Mouse (Mus musculus): ENCODE measurements around the gene Fcrls. TPM values are rescaled to one million over a fixed set of nuclear protein-coding genes. Genes with fewer than 3 reads are reported as not detected.

Gene Fcrls
- total and polyA plus RNA-seq, 2 experiments: 0.07 to 0.09 TPM

GRCm38 (mm10) chr3:87215176-87215575 is 48.4 kb downstream of the Fcrls start:
- no peak overlapping the region for H3K27ac ChIP-seq (replicated peaks; ENCODE audit: insufficient read depth, low read depth, low read length)
- no peaks in the 10 kb centered on the region for H3K36me3 ChIP-seq (ENCODE audit: control insufficient read depth, insufficient read depth, low read length)
- no peaks in the 10 kb centered on the region for H3K79me2 ChIP-seq (ENCODE audit: control insufficient read depth, insufficient read depth, low read length)
- peak; percentile 11 for DNase-seq (ENCODE audit: extremely low read depth, low read depth, low spot score)
- no peak overlapping the region for H3K9ac ChIP-seq (ENCODE audit: low read depth, low read length)
- no peaks in the 10 kb centered on the region for H3K4me1 ChIP-seq (ENCODE audit: control insufficient read depth, insufficient read depth, low read length)
- H3K4me3 ChIP-seq (ENCODE audit: insufficient read depth, low read depth, low read length): no peak overlapping the region
- WGBS: 79% methylated on average over 11 of the region's 11 CpGs
- no peak for TF ChIP-seq POLR2A (IDR thresholded peaks at IDR 0.05; ENCODE audit: extremely low read depth, insufficient read depth, low read length)
- no peak for TF ChIP-seq CTCF (IDR thresholded peaks at IDR 0.05; ENCODE audit: low read depth, low read length)
- no peaks in the 10 kb centered on the region for H3K27me3 ChIP-seq (ENCODE audit: control insufficient read depth, insufficient read depth, low read length)

- Histone ChIP-seq H3K4me1 (ENCODE audit: control insufficient read depth, insufficient read depth, low read length) (no peaks in the 10 kb centered on the region), H3K4me3 (ENCODE audit: insufficient read depth, low read depth, low read length) (no peak overlapping the region), H3K79me2 (ENCODE audit: control insufficient read depth, insufficient read depth, low read length) (no peaks in the 10 kb centered on the region), H3K9ac (ENCODE audit: low read depth, low read length) (no peak overlapping the region), H3K27me3 (ENCODE audit: control insufficient read depth, insufficient read depth, low read length) (no peaks in the 10 kb centered on the region), H3K36me3 (ENCODE audit: control insufficient read depth, insufficient read depth, low read length) (no peaks in the 10 kb centered on the region), H3K27ac (replicated peaks; ENCODE audit: insufficient read depth, low read depth, low read length) (no peak overlapping the region)
- WGBS: 80% methylated on average over 19 of the region's 19 CpGs
- peak; percentile 16 for DNase-seq (ENCODE audit: extremely low read depth, low read depth, low spot score)
- TF ChIP-seq POLR2A (IDR thresholded peaks at IDR 0.05; ENCODE audit: extremely low read depth, insufficient read depth, low read length) (no peak), CTCF (IDR thresholded peaks at IDR 0.05; ENCODE audit: low read depth, low read length) (no peak)
Measured at GRCm38 (mm10) chr3:87214221-87214864, 49.2 kb downstream of the Fcrls start.

- Histone ChIP-seq H3K27ac (replicated peaks; ENCODE audit: insufficient read depth, low read depth, low read length) (no peak overlapping the region), H3K9ac (ENCODE audit: low read depth, low read length) (no peak overlapping the region), H3K79me2 (ENCODE audit: control insufficient read depth, insufficient read depth, low read length) (no peaks in the 10 kb centered on the region), H3K4me3 (ENCODE audit: insufficient read depth, low read depth, low read length) (no peak overlapping the region), H3K36me3 (ENCODE audit: control insufficient read depth, insufficient read depth, low read length) (no peaks in the 10 kb centered on the region), H3K4me1 (ENCODE audit: control insufficient read depth, insufficient read depth, low read length) (no peaks in the 10 kb centered on the region), H3K27me3 (ENCODE audit: control insufficient read depth, insufficient read depth, low read length) (no peaks in the 10 kb centered on the region)
- no peak for DNase-seq (ENCODE audit: extremely low read depth, low read depth, low spot score)
- TF ChIP-seq CTCF (IDR thresholded peaks at IDR 0.05; ENCODE audit: low read depth, low read length): no peak
- no peak for TF ChIP-seq POLR2A (IDR thresholded peaks at IDR 0.05; ENCODE audit: extremely low read depth, insufficient read depth, low read length)
- 84% methylated on average over 5 of the region's 5 CpGs for WGBS
Measured at GRCm38 (mm10) chr3:87206336-87207075, 57.0 kb downstream of the Fcrls start.

Other genes starting within 250 kb of the Fcrls start
- 0.40 and 0.46 TPM in 2 replicates for gene Kirrel, start 89.0 kb downstream of the Fcrls start, total RNA-seq (2014; rRNA removed)
- 0.78 and 0.81 TPM in 2 replicates for gene Kirrel, start 89.0 kb downstream of the Fcrls start, polyA plus RNA-seq (2012; rRNA removed)
- 135 and 162 TPM in 2 replicates for gene Cd5l, start 94.1 kb upstream of the Fcrls start, total RNA-seq (2014; rRNA removed)
- gene Cd5l, start 94.1 kb upstream of the Fcrls start, polyA plus RNA-seq (2012; rRNA removed): 32.4 and 63.9 TPM in 2 replicates
- 0.37 and 0.60 TPM in 2 replicates for gene Fcrl1, start 112.6 kb upstream of the Fcrls start, total RNA-seq (2014; rRNA removed)
- 0.22 and 0.44 TPM in 2 replicates for gene Fcrl1, start 112.6 kb upstream of the Fcrls start, polyA plus RNA-seq (2012; rRNA removed)
- gene Fcrl5, start 172.0 kb upstream of the Fcrls start, total RNA-seq (2014; rRNA removed): 0.07 TPM in 1 of 2 replicates, not detected in the other
- 0.04 TPM in 1 of 2 replicates, not detected in the other for gene Fcrl5, start 172.0 kb upstream of the Fcrls start, polyA plus RNA-seq (2012; rRNA removed)

All from liver, adult 2 months (tissue).